Mouse (Mus musculus): ENCODE data around the gene Chst11. TPM values are rescaled to one million over a fixed set of nuclear protein-coding genes. Genes with fewer than 3 reads are reported as not detected.

Gene Chst11
- total and polyA plus RNA-seq, 3 experiments: 3.1 to 4.5 (median 3.2) TPM

GRCm38 (mm10) chr10:82961302-82961701, 24.0 kb upstream of the Chst11 start:
- Histone ChIP-seq H3K4me3 (no peak overlapping the region), H3K9ac (ENCODE audit: low read depth, low read length) (no peak overlapping the region), H3K27me3 (ENCODE audit: control insufficient read depth, insufficient read depth, low read length) (no peaks in the 10 kb centered on the region), H3K4me1 (ENCODE audit: control insufficient read depth, insufficient read depth, low read length) (no peaks in the 10 kb centered on the region; the same call in 1 of the 2 replicates), H3K36me3 (ENCODE audit: control insufficient read depth, insufficient read depth, low read length) (no peaks in the 10 kb centered on the region), H3K79me2 (replicated peaks; ENCODE audit: control insufficient read depth, insufficient read depth, low read length) (no peaks in the 10 kb centered on the region), H3K27ac (no peak overlapping the region)
- WGBS: 56% methylated on average over 7 of the region's 7 CpGs
- no peak for DNase-seq
- TF ChIP-seq POLR2A (IDR thresholded peaks at IDR 0.05; ENCODE audit: insufficient read depth, low read depth, low read length) (no peak), CTCF (IDR thresholded peaks at IDR 0.05) (peak; percentile 54)
- intact Hi-C loops (cut with DNase I): no loop called here

GRCm38 (mm10) chr10:82962018-82962417, 23.3 kb upstream of the Chst11 start:
- no peak overlapping the region for H3K4me3 ChIP-seq
- H3K79me2 ChIP-seq (replicated peaks; ENCODE audit: control insufficient read depth, insufficient read depth, low read length): no peaks in the 10 kb centered on the region
- DNase-seq: no peak
- intact Hi-C loops (cut with DNase I): no loop called here
- H3K4me1 ChIP-seq (ENCODE audit: control insufficient read depth, insufficient read depth, low read length): no peaks in the 10 kb centered on the region; the same call in 1 of the 2 replicates
- H3K36me3 ChIP-seq (ENCODE audit: control insufficient read depth, insufficient read depth, low read length): no peaks in the 10 kb centered on the region
- no peak overlapping the region for H3K27ac ChIP-seq
- no peaks in the 10 kb centered on the region for H3K27me3 ChIP-seq (ENCODE audit: control insufficient read depth, insufficient read depth, low read length)
- TF ChIP-seq CTCF (IDR thresholded peaks at IDR 0.05): no peak
- TF ChIP-seq POLR2A (IDR thresholded peaks at IDR 0.05; ENCODE audit: insufficient read depth, low read depth, low read length): no peak
- no peak for TF ChIP-seq EP300 (IDR thresholded peaks at IDR 0.05; ENCODE audit: insufficient read depth, low read depth, low read length)
- H3K9ac ChIP-seq (ENCODE audit: low read depth, low read length): no peak overlapping the region
- 89% methylated on average over 4 of the region's 4 CpGs for WGBS

GRCm38 (mm10) chr10:82962472-82963020, 22.8 kb upstream of the Chst11 start:
- TF ChIP-seq CTCF (IDR thresholded peaks at IDR 0.05) (no peak), POLR2A (IDR thresholded peaks at IDR 0.05; ENCODE audit: insufficient read depth, low read depth, low read length) (no peak)
- H3K27ac ChIP-seq: no peak overlapping the region
- no peak for DNase-seq
- H3K4me1 ChIP-seq (ENCODE audit: control insufficient read depth, insufficient read depth, low read length): no peaks in the 10 kb centered on the region; the same call in 1 of the 2 replicates
- no peak overlapping the region for H3K4me3 ChIP-seq
- WGBS: 76% methylated on average over 6 of the region's 6 CpGs
- H3K79me2 ChIP-seq (replicated peaks; ENCODE audit: control insufficient read depth, insufficient read depth, low read length): no peaks in the 10 kb centered on the region
- intact Hi-C loops (cut with DNase I): no loop called here
- no peak overlapping the region for H3K9ac ChIP-seq (ENCODE audit: low read depth, low read length)
- H3K36me3 ChIP-seq (ENCODE audit: control insufficient read depth, insufficient read depth, low read length): no peaks in the 10 kb centered on the region
- no peaks in the 10 kb centered on the region for H3K27me3 ChIP-seq (ENCODE audit: control insufficient read depth, insufficient read depth, low read length)

GRCm38 (mm10) chr10:82964491-82964890, 20.8 kb upstream of the Chst11 start:
- H3K36me3 ChIP-seq (ENCODE audit: control insufficient read depth, insufficient read depth, low read length): no peaks in the 10 kb centered on the region
- WGBS: 74% methylated on average over 7 of the region's 7 CpGs
- no peaks in the 10 kb centered on the region for H3K27me3 ChIP-seq (ENCODE audit: control insufficient read depth, insufficient read depth, low read length)
- no peak overlapping the region for H3K9ac ChIP-seq (ENCODE audit: low read depth, low read length)
- peak in 1 of 2 experiments; percentile 21 for DNase-seq
- no peaks in the 10 kb centered on the region for H3K79me2 ChIP-seq (replicated peaks; ENCODE audit: control insufficient read depth, insufficient read depth, low read length)
- intact Hi-C loops (cut with DNase I): loop anchor here (2.0 kb wide), 1 partner anchor 18 kb away; no protein-coding TSS in a partner anchor
- no peak overlapping the region for H3K27ac ChIP-seq
- TF ChIP-seq POLR2A (IDR thresholded peaks at IDR 0.05; ENCODE audit: insufficient read depth, low read depth, low read length) (no peak), EP300 (IDR thresholded peaks at IDR 0.05; ENCODE audit: insufficient read depth, low read depth, low read length) (no peak), CTCF (IDR thresholded peaks at IDR 0.05) (no peak)
- no peak overlapping the region for H3K4me3 ChIP-seq
- H3K4me1 ChIP-seq (ENCODE audit: control insufficient read depth, insufficient read depth, low read length): no peaks in the 10 kb centered on the region

- TF ChIP-seq POLR2A (IDR thresholded peaks at IDR 0.05; ENCODE audit: insufficient read depth, low read depth, low read length): no peak
- TF ChIP-seq EP300 (IDR thresholded peaks at IDR 0.05; ENCODE audit: insufficient read depth, low read depth, low read length): no peak
- TF ChIP-seq CTCF (IDR thresholded peaks at IDR 0.05): no peak
- Histone ChIP-seq H3K4me1 (ENCODE audit: control insufficient read depth, insufficient read depth, low read length) (no peaks in the 10 kb centered on the region), H3K36me3 (ENCODE audit: control insufficient read depth, insufficient read depth, low read length) (no peaks in the 10 kb centered on the region), H3K9ac (ENCODE audit: low read depth, low read length) (no peak overlapping the region), H3K27ac (no peak overlapping the region), H3K79me2 (replicated peaks; ENCODE audit: control insufficient read depth, insufficient read depth, low read length) (no peaks in the 10 kb centered on the region), H3K4me3 (no peak overlapping the region), H3K27me3 (ENCODE audit: control insufficient read depth, insufficient read depth, low read length) (no peaks in the 10 kb centered on the region)
- 81% methylated on average over 7 of the region's 7 CpGs for WGBS
- intact Hi-C loops (cut with DNase I): no loop called here
- DNase-seq: no peak
Observed at GRCm38 (mm10) chr10:82966672-82967071, 18.6 kb upstream of the Chst11 start.

GRCm38 (mm10) chr10:82969612-82970011, 15.7 kb upstream of the Chst11 start:
- intact Hi-C loops (cut with DNase I): no loop called here
- Histone ChIP-seq H3K79me2 (replicated peaks; ENCODE audit: control insufficient read depth, insufficient read depth, low read length) (no peaks in the 10 kb centered on the region), H3K4me1 (ENCODE audit: control insufficient read depth, insufficient read depth, low read length) (no peaks in the 10 kb centered on the region), H3K9ac (ENCODE audit: low read depth, low read length) (no peak overlapping the region), H3K27me3 (ENCODE audit: control insufficient read depth, insufficient read depth, low read length) (no peaks in the 10 kb centered on the region), H3K36me3 (ENCODE audit: control insufficient read depth, insufficient read depth, low read length) (no peaks in the 10 kb centered on the region), H3K4me3 (no peak overlapping the region), H3K27ac (no peak overlapping the region)
- DNase-seq: no peak
- 70% methylated on average over 5 of the region's 5 CpGs for WGBS
- TF ChIP-seq POLR2A (IDR thresholded peaks at IDR 0.05; ENCODE audit: insufficient read depth, low read depth, low read length): no peak
- no peak for TF ChIP-seq EP300 (IDR thresholded peaks at IDR 0.05; ENCODE audit: insufficient read depth, low read depth, low read length)
- no peak for TF ChIP-seq CTCF (IDR thresholded peaks at IDR 0.05)
